Mouse (Mus musculus) erythroblast, adult 5-6 weeks (primary cell): ENCODE measurements at regions not wholly inside any gene's neighbourhood (a gene's known extent, or its start where the extent isn't known, plus 50 kb on each side); places are given as distances from the start of the nearest gene placed in this dataset.
A peak's percentile ranks its signal among the peaks of the same experiment; 100 is the strongest.
"Not testable (repeated sequence)": the region's sequence is repeated elsewhere in the genome, so short reads cannot be mapped to it uniquely, and the experiment has no call there.

Experiments used
- ATAC-seq: replicated peaks from 2 replicates; pipeline ENCODE4 v1.8.0; 2016; ENCODE audit warnings: moderate number of reproducible peaks, mild to moderate bottlenecking, moderate TSS enrichment, inconsistent platforms; ENCODE audit not compliant: poor library complexity, low FRiP score, severe bottlenecking

GRCm38 (mm10) chr10:120726369-120726768 lies 172.5 kb downstream of the Msrb3 start:
- ATAC-seq: no peak

- ATAC-seq: no peak
Measured at GRCm38 (mm10) chr10:120721956-120722532, 176.9 kb downstream of the Msrb3 start.

GRCm38 (mm10) chr10:120720981-120721380 lies 177.9 kb downstream of the Msrb3 start:
- no peak for ATAC-seq

GRCm38 (mm10) chr10:120720061-120720460 lies 178.8 kb downstream of the Msrb3 start:
- ATAC-seq: no peak

- no peak for ATAC-seq
Measured at GRCm38 (mm10) chr10:120717159-120717567, 181.7 kb downstream of the Msrb3 start.

- no peak for ATAC-seq
Measured at GRCm38 (mm10) chr10:120716391-120716790, 182.5 kb downstream of the Msrb3 start.

GRCm38 (mm10) chr10:120707771-120708750 lies 190.8 kb downstream of the Msrb3 start:
- no peak for ATAC-seq

GRCm38 (mm10) chr10:120706684-120707290 lies 192.1 kb downstream of the Msrb3 start:
- no peak for ATAC-seq

- 0 out of 2 replicates have a peak, but pooled peaks have one; percentile 60 for ATAC-seq
Measured at GRCm38 (mm10) chr10:120701833-120702232, 197.1 kb downstream of the Msrb3 start.

GRCm38 (mm10) chr10:120697275-120697856 lies 201.5 kb downstream of the Msrb3 start:
- no peak for ATAC-seq

GRCm38 (mm10) chr10:120696481-120696880 lies 202.4 kb downstream of the Msrb3 start:
- no peak for ATAC-seq

- ATAC-seq: no peak
Measured at GRCm38 (mm10) chr10:120694472-120694871, 204.4 kb downstream of the Msrb3 start.

- ATAC-seq: no peak
Measured at GRCm38 (mm10) chr10:120691451-120691850, 207.4 kb downstream of the Msrb3 start.

- no peak for ATAC-seq
Measured at GRCm38 (mm10) chr10:120686123-120686522, 209.9 kb upstream of the Hmga2 start.

- ATAC-seq: no peak
Measured at GRCm38 (mm10) chr10:120682021-120682420, 205.8 kb upstream of the Hmga2 start.

- ATAC-seq: no peak
Measured at GRCm38 (mm10) chr10:120679982-120680381, 203.7 kb upstream of the Hmga2 start.

GRCm38 (mm10) chr10:120678277-120678676 lies 202.0 kb upstream of the Hmga2 start:
- no peak for ATAC-seq

GRCm38 (mm10) chr10:120675369-120675768 lies 199.1 kb upstream of the Hmga2 start:
- ATAC-seq: no peak

- no peak for ATAC-seq
Measured at GRCm38 (mm10) chr10:120674321-120675045, 198.2 kb upstream of the Hmga2 start.

GRCm38 (mm10) chr10:120667678-120668031 lies 191.4 kb upstream of the Hmga2 start:
- ATAC-seq: not testable (repeated sequence)
